Mouse (Mus musculus) layer of hippocampus, postnatal 10 days (tissue): ENCODE data around the gene Bmpr1b. TPM values are rescaled to one million over a fixed set of nuclear protein-coding genes. Genes with fewer than 3 reads are reported as not detected.

Experiments
- DNase-seq, 2 experiments: peaks; one replicate each; pipeline ENCODE4 v3.0.0; 2021; ENCODE audit warnings: low spot score in 2 of 2
- total RNA-seq, 2 experiments: library from RNA; stranded (reverse); gene quantifications; 2 replicates each; pipeline ENCODE4 v1.2.3; 2021

The Bmpr1b gene
- total RNA-seq, 2 experiments from 2014 or later: 13.0 to 13.7 TPM

DNA sequence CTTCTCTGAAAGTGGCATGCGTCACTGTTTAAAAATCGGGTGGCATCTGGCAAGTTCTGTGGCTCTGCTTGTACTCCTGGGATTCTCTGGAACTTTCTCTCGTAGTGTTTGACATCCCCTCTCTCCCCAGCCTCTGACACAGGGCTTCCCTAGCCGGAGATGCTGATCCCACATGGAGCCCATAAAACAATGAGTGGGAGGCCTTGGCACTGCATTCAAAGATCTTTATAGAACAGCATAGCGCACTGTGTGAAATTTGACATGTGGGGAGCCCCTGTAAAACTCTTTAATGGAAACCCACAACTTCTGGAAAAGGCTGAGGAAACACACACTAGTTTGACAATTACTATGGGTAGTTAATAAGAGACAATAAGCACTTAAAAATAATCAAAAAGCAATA, 126.2 kb downstream of the Bmpr1b start:
- no peak for DNase-seq

DNA sequence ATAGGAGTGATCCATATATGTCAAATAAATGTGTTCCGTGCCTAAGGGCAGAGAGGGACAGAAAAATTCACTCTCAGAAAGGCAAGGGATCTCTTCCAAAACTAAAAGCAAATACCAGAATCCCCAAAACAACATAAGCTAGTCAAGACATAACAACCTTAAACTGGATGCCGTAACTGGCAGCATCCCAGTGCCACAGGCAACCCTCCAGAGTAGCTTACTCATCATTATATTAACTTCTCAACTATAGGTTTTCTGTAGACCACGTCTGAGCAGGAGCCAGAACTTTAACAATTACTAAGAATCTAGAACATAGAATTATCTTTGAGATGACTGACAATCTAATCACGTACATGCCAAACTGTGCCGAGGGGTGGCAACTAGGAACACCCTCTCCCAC, 128.9 kb downstream of the Bmpr1b start:
- DNase-seq: no peak

DNA sequence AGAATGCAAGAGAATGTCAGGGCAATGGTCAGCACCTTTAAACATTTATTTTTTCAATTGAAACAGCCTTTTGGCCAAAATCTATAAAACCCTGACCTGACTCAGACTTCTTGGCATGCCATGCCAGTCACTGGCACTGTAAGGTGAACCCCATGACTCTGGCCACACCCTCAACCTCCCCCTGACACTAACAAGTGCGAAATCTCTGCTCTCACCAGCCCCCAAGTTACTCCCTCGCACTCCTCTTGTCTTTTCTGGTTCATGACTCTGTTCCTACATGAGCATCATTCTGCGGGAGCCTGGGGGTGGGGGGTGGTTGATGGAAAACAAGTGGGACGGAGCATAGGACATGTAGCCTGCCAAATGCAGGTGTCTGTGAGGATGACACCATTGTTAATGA, 135.1 kb downstream of the Bmpr1b start:
- DNase-seq: no peak

DNA sequence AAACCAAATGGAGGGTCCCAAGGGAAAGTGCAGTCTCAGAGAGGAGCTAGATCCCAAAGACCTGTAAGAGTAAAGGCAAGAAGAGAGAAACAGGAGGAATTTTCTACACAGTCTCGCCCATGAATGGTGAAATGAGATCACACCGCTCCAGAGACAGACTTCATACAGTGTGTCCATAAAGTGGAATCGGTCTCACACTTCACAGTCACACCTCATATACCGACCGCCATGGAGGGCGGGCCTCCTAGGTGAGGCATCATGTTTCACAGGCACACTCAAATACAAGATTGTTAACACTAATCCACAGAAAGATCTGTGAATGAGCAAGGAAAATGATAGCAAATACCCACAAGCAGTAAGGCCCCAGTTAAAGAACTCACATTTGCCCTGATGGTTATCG, 149.5 kb downstream of the Bmpr1b start:
- DNase-seq: no peak

DNA sequence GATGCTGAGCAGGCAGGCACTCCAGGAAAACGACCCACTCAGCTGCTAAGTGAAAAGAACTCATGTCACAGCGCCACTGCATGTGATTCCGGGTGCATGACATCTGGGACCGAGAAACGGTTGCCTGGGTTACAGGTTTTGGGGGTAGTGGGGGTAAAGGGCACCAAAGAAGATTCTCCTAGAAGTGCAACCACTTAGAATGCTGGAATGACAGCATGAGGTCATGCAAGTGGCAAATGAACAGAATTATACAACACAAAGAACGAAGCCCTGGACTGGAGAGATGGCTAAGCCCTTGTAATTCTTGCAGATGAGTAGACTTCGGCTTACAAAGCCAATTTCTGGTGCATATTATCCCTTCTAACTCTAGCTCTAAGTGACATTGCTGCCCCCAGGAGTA, 184.7 kb downstream of the Bmpr1b start:
- DNase-seq: no peak

DNA sequence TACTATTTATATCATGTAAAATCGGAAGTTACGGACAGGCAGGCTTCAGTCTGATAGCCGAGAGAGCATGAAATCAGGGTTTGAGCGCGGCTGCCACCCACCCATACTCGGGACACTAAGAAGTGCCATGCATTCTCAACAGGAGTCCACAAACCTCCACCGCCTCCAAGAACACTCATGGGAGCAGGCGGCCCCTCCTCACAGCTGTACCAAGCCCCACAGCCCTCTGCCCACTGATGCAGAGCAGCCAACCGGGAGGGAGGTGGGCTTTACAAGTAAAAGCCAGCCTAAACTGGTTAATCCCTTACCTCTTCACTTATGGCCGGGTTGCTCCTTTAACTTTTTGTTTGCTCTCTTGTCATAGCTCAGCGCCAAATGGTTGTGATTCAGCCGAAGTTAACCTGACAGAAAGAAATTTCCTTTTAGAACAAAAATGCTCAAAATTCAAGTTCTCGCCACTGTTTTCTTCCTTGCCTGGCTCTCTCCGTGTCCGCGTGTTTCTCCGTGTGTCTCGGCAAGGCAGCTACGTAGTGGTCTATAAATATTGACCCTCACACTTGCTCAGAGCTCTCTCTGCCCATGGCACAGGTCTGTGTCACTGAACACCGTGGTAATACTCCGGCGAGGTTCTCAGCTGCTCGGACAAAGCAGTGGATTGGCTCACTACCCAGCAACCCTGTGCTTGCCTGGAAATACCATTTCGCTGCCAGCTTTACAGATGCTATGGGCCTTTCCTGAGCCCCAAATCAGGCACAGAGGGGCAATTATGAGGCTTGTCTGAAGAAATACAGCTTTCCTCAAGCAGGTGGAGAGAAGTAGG, 187.4 kb downstream of the Bmpr1b start:
- peak; percentile 14 to 18 for DNase-seq

DNA sequence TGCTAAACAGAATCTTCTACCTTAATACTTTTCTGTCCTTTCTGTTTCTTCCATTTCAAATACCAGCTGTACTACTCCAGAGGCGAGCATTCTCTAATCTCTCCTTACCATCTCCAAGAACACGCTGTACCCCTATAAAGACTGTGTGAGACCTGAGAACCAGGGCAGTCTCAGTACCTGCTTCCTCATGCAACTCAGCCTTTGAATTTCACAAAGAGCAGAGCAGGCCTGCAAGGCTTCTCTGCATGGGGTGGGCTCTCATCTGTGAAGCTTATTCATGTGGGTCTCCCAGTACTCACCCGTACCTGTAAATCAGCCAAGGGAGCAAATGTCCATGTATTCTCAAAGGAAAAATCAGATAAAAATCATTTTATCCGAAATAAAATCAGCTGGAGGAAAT, 203.0 kb downstream of the Bmpr1b start:
- no peak for DNase-seq

DNA sequence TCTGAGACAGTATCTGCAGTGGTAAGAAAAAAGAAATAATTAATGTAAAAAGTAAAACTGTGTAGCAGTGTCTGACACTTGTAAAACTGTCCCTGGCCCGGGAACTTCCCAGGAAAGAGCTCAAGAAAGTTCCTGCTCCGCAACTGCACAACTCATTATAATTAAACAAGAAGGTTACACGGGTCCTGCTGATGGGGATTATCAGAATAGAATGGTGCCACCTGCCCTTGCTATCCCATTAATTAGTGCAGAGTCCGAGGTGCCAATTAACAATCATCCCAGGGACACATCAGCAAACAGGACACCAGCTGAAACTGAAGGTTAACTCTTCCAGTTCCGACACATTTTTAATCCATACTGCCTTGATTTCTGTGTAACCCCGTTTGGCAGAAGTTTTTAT, 216.3 kb downstream of the Bmpr1b start:
- no peak for DNase-seq

DNA sequence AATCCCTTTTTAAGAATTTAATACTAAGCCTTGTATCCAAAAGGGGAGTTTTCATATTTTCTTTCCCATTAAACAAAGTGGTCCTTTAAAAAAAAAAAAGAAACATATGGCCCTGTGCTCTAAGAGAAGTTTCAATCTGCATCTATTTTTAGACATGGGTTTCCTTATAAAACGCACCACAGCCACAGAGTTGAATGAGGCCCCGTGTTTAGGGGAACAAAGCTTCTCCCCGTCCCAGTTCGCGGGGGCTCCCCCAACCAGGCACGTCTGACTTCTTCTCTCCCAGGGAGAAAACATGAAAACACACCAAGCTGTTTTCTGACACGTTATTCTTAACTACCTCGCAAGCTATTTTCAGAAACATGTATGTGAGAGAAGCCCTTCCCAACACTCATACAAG, 218.6 kb downstream of the Bmpr1b start:
- no peak for DNase-seq

DNA sequence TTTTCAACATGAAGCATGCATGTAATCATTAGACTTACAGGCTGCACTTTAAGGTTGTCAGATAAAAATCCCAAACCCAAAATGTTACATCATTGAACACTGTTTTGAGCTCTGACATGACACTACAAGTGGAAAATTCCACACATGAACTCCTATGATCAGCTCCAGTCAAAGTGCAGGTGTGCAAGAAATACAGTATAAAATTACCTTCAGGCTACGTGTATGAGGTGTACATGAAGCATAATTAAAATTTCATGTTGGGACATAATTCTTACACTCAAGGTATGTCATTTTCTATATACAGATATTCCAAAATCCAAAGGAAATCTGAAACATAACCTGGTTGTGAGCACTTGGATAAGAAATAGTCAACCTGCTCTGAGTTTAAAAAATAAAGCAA, 220.7 kb downstream of the Bmpr1b start:
- no peak for DNase-seq

DNA sequence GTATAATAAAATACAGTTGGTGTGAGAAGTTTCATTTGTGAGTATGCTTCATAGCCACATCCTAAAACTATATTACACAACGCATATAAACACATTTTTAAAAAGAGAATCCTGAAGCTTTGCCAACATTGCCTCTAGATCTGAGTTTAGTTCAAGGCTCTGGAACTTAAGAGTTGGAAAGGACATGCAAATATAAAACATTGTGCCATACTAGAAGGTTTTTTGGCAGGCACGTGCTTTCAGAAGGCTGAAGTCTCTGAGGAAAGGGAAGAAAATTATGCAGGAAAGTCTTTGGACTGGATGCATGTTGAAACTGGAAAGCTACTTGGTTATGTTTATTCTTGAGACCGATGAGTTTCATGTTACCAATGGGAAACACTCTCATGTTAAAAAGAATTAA, 221.1 kb downstream of the Bmpr1b start:
- DNase-seq: no peak

DNA sequence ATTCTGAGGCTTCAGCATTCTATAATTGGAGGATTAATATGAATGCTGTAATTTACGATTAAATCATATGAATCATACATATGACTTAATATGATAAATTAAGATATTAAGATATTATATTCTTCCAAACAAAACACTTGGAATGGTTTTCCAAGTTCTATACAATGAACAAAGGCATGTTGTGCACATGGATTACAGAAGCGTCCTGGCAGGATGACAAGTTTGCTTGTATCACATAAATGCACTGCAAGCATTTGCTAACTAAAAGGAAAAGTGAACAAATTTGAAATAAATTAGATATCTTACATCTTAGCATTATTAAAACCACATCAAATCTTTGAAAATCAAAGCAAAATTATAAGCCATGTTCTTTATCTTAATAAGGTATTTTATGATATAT, 222.4 kb downstream of the Bmpr1b start:
- DNase-seq: no peak

DNA sequence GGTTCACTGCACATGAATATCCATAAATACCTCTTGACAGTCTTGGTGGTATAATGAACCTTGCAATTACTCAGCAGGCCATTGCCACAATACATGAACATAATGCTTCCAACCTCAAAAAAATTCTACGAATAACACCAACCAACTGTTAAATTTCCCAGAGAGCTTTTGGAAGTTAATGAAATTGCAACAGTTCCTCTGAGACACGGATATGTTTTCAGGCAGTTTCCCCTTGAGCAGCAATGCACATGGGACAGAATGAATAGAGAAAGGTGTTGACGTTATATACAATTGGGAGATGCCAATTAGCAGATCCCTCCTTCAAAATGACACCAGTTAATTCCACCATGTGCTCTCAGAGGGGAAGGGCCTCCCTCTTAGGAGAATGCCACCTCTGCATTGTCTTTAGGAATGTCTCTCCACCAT, 225.9 kb downstream of the Bmpr1b start:
- DNase-seq: no peak

DNA sequence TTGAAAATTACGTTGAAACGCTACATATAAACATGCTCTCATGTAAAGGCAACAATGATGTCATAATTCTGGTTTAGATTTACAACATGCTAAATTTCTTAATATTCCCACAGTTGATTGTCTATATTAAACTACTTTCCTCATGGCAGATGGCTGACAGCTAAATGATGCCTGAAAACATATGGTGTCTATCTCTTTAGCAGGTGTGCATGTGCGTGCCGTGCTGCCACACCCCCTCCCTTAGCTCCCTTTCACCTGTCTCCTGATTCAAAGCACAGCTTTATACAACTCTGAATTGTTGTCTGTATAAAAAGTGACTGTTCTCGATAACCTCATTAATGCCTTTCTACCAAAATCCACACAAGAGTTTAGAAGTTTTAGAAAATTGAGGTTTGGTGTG, 229.0 kb downstream of the Bmpr1b start:
- no peak for DNase-seq

DNA sequence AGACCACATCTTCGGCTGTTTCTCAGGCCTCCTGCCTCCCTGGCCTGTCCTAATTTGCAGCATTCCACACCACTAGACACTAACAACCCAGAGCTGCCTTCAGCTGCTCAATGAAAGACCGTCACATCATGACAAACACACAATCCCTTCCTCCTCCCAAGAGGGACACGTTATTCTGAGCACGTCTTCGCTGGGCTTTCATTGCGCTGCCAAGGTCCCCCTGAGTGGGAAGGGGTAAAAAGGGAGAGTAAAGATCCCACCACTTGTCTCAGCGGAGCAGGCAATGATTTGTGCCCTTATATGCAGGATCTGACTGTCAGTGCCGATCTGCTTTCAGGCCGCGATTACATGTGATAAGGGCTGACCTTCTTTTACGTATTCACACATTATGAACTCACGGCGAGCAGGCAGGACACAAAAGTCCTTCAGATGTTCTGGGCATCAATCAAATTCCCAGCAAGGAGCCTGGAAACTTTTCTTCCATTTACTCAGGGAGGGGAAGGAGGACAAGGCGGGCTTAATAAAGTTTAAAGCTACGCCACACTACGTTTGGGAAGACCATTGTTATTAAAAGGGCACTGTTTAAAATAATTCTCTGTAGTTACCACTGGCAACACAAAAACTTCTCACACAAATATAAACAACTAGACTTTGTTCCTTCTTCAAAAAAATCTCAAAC, 232.5 kb downstream of the Bmpr1b start:
- DNase-seq: peak; percentile 22 to 48

DNA sequence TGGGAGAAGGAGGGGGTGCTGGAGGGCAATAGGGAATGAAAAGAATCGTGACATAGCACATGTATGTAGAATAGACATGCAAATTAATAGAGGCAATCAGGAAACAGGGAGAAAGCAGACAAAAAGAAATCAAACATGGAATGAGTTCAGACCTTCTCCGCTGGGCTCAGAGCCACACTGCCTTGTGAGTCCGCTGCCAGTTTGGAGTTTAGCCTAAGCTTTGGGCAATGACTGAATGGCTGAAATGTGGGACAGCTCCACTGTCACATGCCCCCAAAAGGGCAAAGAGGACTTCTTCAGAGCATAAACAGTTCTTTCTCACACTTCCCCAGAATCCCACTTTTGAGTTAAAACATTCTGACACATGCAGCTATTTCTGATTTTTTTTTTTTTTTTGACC, 236.3 kb downstream of the Bmpr1b start:
- peak; percentile 62 to 72 for DNase-seq

DNA sequence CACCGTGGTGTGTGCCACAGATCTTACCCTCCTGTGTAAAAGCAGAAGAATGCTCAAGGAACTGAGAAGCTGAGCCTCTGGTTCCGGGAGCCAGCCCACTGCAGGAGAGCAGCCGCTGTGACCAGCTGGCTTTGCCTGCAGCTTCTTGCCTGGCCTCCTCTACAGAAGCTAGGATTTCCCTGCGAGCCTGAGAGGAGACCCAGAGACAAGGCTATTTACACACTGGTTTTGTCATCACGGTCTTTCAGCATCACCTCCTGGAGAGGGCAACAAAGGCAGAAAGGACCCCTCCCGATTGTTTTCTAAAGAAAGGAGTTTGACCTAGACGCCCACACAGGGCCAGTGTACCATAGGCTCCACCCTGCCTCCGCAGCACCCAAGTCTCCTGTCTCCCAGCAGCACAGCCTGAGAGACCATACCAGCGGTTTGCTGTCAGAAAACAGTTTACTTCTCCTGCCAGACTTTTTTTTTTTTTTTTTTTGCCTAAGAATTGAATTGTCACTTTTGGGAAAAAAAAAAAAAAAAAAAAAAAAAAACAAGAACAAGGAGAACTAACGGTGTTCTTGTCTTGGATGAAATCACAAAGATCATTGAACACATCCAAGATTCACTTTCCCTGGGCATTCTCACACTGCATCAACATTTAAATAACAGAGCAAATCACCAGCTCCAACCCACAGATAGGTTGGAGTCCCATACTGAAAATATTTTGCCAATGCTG, 237.7 kb downstream of the Bmpr1b start:
- peak; percentile 16 to 42 for DNase-seq

DNA sequence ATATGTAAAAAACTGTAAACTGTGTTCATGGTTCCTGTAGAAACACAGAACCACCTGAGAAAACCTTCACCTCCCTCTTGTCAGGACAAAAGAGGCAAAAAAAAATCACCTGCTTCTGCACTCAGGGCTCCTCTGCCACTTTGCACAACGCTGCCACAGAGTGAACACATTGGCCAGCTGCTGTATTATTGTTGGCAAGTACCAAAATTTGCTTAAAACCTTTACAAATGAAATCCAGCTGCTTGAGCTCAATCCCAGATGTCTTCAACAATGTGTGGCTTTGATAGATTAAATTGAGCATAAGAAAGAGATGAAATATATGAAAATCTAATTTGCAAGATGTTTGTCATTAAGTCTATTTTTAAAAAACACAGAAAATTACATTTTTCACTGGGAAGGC, 245.8 kb downstream of the Bmpr1b start:
- DNase-seq: no peak

DNA sequence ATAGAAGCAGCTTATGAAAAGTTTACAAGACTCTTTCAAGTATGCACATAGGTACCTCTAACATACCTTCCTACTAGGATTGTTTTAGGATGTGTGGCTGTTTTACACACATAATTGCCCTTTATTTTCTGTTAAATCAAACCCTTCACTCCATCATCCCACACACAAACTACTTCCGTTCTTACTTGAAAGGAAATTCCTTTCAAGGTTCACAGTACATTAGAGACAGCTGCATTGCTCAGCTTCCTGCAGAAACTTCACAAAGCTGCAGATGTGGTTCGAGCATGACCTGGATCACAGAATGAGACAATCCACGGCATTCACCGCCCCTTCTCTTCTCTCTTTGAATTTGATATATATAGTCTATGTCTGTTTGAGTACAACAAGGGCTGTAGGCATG, 248.1 kb downstream of the Bmpr1b start:
- no peak for DNase-seq

DNA sequence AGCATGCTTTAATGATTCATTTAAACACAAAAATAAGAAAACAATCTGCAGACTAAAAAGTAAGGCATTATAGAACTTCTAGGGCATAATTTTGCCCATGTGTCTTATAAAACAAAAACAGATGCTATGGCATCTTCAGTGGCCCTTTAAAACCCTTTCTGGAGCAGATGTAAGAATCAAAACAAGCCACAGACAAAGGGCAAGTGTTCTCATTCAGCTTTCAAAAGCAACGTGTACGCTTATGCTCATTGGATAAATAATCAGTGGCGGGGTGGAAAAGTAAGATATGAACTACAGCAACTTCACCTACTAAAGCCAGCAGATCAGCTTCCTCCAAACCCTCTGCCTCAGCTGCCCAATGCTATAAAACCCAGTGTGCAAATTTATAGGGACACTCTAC, 249.6 kb downstream of the Bmpr1b start:
- DNase-seq: no peak

DNA sequence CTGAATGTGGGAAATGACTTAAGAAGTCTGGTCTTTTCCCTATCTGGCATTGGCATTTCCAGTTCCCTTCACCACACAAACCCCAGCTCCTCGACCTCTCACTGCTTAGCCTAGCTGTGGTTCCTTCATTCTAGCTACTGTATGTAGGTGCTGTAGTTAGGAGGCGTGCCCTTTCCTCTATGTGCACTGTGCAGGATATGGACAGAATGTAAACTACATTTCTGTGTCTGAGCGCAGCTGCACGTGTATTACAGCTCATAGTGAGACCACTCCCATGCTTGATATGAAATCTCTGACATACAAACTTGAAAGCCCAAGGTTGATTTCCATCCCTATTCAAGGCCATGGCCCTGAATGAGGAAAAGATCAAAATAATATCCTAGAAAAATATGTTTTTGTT, 252.1 kb downstream of the Bmpr1b start:
- no peak for DNase-seq

DNA sequence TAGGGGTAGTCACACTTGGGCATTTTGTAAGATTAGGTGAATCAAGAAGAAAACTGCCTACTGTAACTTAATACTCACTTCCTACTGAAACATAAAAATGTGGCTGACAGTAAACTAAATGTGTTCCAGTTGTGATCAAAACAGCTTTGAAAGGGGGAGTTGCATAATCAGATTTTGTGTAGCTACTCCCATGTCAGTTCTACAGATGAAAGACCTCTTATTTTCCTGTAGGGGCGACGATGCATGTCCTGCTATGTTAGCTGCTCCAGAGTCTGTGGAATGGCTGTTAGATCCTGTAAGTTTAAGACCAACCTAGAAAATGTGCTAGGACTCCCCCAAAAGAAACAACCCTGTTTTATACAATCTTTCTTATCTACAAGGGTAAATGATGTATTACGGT, 253.2 kb downstream of the Bmpr1b start:
- DNase-seq: no peak
